Mouse (Mus musculus): ENCODE measurements at regions not wholly inside any gene's neighbourhood (a gene's known extent, or its start where the extent isn't known, plus 50 kb on each side); places are given as distances from the start of the nearest gene placed in this dataset.

DNA sequence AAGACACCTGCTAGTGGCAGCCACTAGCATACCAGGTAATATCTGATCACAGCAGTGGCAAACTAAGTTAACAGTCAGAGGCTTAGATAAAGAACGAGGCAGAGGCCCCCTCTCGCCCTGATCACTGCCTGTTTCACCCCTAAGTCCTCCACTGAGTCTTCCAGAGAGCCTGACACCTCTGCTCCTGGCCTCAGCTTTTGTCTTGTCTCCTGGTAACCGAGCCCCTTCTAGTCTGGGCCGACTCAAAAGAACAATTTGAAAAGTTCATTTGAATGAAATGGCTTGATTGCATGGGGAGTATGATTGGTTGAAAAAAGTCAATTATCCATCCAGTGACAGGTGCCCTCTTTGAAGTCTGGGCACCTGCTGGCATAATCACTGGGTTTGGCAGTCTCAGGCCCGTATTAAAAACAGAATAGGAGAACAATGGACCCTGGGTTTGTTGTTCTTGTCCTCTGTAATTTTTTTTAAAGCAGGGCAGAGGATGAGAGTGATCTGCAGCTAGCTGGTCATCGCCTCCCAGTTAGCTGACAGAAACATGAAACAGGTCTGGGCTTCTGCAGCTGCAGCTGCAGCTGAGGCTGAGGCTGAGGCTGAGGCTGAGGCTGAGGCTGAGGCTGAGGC is 289.8 kb upstream of the Slco3a1 start:
- TF ChIP-seq POLR2A (IDR thresholded peaks at IDR 0.05; ENCODE audit: control insufficient read depth, extremely low read depth, insufficient read depth, low read length, poor library complexity) (no peak), CTCF (IDR thresholded peaks at IDR 0.05; ENCODE audit: borderline replicate concordance, control insufficient read depth, extremely low read depth, insufficient read depth, low read length, poor library complexity) (no peak)

All from thymus, adult 2 months (tissue).